Mouse (Mus musculus) left cerebral cortex, postnatal 10 days (tissue): ENCODE results near the gene Mnd1. TPM values are rescaled to one million over a fixed set of nuclear protein-coding genes. Genes with fewer than 3 reads are reported as not detected.

Source experiments
- DNase-seq, 2 experiments: peaks; one replicate each; pipeline ENCODE4 v3.0.0; 2021 to 2022; ENCODE audit warnings: low spot score in 2 of 2, mixed read lengths in 1 of 2; ENCODE audit errors: extremely low spot score in 1 of 2
- intact Hi-C: fragments of 180-260 bp; cut with DNase I; formaldehyde crosslinking; loops from one replicate; pipeline ENCODE4 v1.15.1; 2025
- total RNA-seq, 2 experiments: library from RNA; stranded (reverse); gene quantifications; 2 replicates each; pipeline ENCODE4 v1.2.3; 2021

The Mnd1 gene
- total RNA-seq, 2 experiments from 2014 or later, result 1.9 to 3.4 TPM

DNA sequence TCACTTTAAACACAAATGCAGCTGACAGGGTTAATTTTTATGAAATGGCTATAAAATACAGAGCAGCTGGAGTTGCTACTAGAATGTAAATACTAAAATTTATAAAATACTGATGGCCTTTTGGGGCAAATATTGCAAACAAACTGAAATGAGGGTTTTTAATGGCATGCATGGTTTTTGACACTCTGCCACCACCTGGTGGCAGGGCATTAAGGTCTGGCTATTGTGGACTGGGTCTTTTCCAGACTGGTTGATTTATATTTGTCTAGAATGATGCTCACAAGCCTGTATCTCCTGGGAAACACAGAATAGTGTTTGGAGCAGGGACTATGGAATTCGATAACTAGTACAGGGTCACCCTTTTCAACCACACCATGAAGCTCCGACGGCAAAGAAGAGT, 32.1 kb downstream of the Mnd1 start:
- intact Hi-C loops, result loop anchor here (5.0 kb wide), 1 partner anchor 86 kb away; no protein-coding TSS in a partner anchor
- DNase-seq, result no peak

DNA sequence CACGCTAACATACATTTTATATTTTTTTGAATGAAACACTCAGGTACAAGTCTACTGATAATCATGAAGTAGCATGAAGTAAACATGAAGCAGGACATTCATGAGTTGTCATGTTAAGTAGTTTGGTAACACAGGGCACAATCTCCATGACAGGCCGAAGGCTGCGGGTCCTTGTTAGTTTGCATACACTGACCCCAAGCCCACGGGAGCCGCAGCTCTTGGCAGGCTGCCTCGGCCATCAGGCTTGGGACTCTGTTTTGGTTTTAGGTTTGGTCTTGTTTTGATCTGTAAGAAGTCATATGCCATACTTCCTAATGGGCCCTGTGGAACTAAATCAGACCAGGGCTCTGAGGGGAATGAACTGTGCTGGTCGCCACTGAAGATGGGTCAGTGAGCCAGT, 36.9 kb downstream of the Mnd1 start:
- intact Hi-C loops, result no loop called here
- DNase-seq, result no peak

DNA sequence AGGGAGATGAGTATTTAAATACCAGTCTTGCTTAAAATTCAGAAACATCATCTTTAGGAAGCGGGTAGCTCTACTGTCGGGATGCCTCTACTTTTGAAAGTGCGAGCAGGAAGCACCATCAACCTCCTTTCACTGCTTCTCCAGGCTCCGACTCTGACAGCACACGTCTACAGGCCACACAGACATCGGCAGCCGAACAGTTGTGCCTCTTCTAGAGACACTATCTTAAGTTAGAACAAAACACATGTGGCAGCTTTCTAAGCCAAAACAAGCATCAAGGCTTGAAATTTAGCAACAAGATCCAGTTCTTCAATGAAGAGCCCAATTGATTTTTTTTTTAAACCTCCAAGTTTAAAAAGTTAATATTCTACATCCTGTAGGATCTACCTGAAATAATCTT, 37.4 kb downstream of the Mnd1 start:
- no peak for DNase-seq
- intact Hi-C loops, result no loop called here

- intact Hi-C loops, result no loop called here
Observed at GRCm38 (mm10) chr3:84108614-84109013, 47.0 kb downstream of the Mnd1 start.

DNA sequence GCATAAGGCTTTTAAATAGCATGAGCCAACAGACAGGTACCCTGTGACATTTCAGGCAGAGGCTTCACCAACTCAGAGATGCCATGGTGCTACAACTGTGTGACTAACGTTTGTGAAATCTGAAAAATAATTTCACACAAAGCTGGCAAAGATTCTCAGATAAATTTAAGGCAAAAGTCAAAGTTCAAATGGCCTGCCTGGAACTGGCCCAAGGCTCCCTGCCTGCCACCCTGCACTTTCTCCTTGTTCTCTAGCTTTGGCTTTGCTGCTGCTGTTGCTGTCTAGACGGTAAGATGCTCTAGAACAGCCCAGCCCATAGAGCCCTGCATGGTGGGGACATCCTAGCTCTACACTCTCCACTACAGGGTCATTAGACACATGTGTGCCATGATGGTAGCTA, 49.5 kb downstream of the Mnd1 start:
- DNase-seq, result no peak
- intact Hi-C loops, result no loop called here

More at GRCm38 (mm10) chr3:84108614-84109013, 47.0 kb downstream of the Mnd1 start:
- DNase-seq, result no peak

DNA sequence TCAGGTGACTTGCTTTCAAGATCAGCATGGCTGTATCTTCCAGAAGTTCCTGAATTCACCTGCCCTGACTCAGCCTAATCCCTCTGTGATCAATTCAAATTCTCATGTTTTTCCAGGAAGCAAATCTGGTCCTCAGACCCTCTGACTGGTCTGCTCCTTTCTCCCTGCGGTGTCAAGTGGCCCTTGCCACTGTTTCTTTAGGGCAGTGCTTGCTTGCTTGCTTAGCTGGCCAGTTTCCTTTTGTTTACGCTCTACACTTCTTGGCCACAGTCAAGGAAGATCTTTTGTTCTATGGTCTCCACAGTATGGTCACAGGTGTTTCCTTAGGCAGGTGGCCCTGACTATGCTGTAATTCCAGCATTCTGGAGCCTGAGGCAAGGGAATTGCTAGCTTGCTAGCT, 52.0 kb downstream of the Mnd1 start:
- DNase-seq, result no peak
- intact Hi-C loops, result no loop called here

DNA sequence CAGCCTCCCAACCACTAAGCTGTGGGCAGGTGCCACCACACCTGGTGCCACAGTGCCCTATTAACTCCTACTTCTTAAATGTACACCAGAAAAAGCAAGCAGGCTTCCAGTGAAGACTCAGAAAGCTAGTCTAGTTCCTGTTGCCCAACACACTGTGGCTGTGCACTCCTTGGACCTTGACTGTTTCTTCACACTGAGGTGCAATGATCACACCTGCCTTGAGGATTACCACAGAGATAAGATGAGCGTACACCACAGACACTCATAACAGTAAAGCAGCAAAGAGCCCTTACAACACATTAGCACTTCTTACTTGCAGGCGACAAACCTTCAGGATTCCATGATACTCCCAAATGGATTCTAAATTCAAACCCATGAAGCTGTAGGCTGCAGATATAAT, 62.7 kb downstream of the Mnd1 start:
- no peak for DNase-seq
- intact Hi-C loops, result no loop called here

GRCm38 (mm10) chr3:84090982-84091381, 64.6 kb downstream of the Mnd1 start:
- DNase-seq, result no peak
- intact Hi-C loops, result no loop called here

GRCm38 (mm10) chr3:84086921-84087320, 68.7 kb downstream of the Mnd1 start:
- intact Hi-C loops, result no loop called here
- DNase-seq, result no peak

- intact Hi-C loops, result no loop called here
- DNase-seq, result no peak
Observed at GRCm38 (mm10) chr3:84086337-84086736, 69.2 kb downstream of the Mnd1 start.

DNA sequence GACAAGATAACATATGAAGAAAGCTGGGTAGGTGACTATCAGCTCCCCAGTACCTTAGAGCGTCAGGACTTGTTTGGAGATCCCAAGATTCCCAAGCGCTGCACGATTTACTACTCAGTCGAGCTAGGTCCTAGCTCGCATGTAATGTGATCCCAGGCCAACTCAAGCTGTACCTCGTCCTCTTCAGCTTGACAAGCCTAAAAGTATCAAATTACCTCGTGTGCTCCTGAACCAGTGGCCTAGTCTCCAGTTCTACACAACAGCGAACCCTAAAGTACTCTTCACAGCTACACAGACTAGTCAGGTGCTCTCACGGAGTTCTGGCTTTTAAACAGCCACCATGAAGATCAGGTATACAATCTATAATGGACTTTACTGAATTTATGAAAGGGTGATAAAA, 70.2 kb downstream of the Mnd1 start:
- intact Hi-C loops, result no loop called here
- no peak for DNase-seq

DNA sequence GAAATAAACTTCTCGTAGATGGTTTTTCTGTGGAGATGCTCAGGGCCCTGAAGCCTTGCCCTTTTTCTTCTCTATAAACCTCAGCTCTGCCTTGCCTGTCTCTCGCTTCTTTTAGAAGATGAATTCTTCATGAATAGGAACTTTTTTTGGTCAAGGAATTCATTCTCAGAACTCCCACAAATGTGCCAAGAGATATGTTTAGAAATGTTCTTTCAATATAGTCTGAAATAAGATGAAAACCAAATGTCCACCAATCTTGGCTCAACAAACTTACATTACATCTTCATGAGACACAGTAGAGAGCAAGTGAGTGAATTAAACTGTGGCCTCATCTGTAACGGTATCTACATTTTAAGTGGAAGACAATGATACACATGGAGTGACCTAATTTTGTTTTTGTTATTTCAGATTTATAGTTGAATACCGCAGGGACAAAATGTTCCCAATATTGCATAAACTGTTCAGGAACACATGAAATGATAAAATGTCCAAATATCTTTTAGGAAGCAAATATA, 74.3 kb downstream of the Mnd1 start:
- DNase-seq, result no peak
- intact Hi-C loops, result no loop called here

GRCm38 (mm10) chr3:84080074-84080473, 75.5 kb downstream of the Mnd1 start:
- intact Hi-C loops, result no loop called here
- DNase-seq, result no peak

- DNase-seq, result no peak
- intact Hi-C loops, result no loop called here
Observed at GRCm38 (mm10) chr3:84077505-84077904, 78.1 kb downstream of the Mnd1 start.

GRCm38 (mm10) chr3:84076543-84077332, 78.8 kb downstream of the Mnd1 start:
- intact Hi-C loops, result no loop called here

DNA sequence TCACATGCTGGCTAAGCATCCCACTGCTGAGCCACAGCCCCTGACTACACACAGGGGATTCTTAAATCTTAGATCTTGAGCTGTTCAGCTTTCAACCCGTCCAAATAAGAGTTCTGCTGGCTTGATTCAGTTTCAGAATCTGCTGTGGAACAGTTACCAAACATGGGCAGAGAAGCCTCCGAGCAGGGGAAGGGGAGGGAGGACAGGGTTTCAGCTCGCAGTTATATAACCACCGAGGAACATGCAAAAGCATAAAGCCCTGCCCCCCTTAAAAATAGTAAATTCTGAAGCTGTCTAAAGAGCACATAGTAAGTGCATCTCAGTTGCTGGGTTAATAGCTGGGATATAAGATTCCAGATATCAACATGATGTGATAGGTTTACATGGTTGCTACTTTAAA, 80.1 kb downstream of the Mnd1 start:
- no peak for DNase-seq
- intact Hi-C loops, result no loop called here

More at GRCm38 (mm10) chr3:84076543-84077332, 78.8 kb downstream of the Mnd1 start:
- DNase-seq, result no peak

DNA sequence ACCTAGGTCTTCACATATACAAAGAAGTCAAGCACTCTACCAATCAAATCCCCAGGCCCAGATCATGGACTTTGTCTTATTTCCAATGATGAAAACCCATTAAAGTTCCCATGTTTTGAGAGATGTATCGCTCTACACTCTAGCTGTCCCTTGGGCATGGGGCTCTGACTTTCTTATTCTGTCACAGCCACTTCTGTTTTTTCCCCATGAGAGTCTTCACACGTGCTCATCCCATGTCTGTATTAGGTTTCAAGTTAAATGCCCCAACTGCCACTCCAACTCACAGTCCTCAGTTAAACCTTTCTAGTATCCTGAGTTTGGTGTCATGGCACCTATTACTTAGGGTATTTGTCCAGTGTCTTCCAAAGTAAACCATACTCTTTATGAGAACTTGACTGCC, 80.8 kb downstream of the Mnd1 start:
- intact Hi-C loops, result no loop called here

GRCm38 (mm10) chr3:84071641-84072040, 83.9 kb downstream of the Mnd1 start:
- DNase-seq, result no peak
- intact Hi-C loops, result no loop called here

More for the DNA sequence above, 80.8 kb downstream of the Mnd1 start:
- DNase-seq, result no peak

DNA sequence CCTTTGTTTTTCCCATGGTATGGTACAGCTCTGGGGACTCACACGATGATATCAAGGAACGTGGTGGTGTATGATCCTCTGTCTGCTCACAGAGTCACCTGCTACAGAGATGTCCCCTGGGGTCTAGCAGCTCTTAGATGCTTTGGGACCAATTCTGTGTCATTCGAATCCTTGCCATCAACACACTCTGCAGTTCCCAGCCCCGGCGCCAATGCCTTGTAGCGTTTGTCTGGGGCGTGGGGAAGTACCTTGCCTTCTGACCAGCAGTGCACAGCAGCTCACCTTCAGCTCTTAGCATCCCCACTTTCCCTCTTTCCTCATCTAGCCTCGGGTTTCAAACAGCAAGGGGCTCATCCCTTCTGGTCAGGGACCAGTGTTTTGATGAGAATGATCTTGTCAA, 84.8 kb downstream of the Mnd1 start:
- intact Hi-C loops, result no loop called here
- no peak for DNase-seq

- intact Hi-C loops, result no loop called here
- no peak for DNase-seq
Observed at GRCm38 (mm10) chr3:84068831-84069709, 86.5 kb downstream of the Mnd1 start.
